Mouse (Mus musculus): ENCODE results near the gene Rbks. TPM values are rescaled to one million over a fixed set of nuclear protein-coding genes. Genes with fewer than 3 reads are reported as not detected.

The Rbks gene
- polyA plus RNA-seq (2015; fragmentation: Nextera tagmentation; extraction: Ambion mirVana), result 2.3 and 5.0 TPM in 2 replicates

DNA sequence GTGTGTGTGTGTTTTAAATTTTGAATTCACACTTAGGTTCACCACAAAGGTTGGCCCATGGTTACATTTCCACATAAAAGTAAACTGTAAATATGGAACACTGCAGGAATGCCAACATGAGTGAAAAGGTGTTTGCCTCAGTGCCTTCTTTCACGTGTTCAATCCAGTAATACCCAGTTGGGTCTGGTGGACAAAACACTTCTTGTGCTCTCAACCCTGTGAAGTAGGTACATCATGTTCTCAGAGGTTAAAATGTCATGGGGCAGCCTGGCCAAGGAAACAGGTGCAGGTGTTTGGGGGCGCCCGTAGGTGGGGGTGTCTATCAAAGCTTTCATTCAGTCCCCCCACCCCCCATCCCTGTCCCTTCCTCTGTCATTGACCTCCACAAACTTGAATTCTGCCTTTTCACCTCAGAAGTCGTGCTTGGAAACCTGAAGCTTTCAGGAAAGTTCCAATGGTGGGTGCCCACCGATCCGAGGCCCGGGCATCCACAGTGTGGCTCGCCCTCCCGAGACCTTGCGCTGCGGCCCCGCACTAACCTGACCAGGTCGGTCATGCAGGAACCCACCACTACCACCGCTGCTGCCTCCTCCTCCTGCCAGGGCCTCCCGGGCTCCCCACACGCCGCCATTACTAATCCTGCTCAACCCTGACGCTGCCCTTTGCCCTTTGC is at the start of gene Rbks:
Rbks (minus strand) TSS at position 657 of the 673 bp plus-strand sequence.

DNA sequence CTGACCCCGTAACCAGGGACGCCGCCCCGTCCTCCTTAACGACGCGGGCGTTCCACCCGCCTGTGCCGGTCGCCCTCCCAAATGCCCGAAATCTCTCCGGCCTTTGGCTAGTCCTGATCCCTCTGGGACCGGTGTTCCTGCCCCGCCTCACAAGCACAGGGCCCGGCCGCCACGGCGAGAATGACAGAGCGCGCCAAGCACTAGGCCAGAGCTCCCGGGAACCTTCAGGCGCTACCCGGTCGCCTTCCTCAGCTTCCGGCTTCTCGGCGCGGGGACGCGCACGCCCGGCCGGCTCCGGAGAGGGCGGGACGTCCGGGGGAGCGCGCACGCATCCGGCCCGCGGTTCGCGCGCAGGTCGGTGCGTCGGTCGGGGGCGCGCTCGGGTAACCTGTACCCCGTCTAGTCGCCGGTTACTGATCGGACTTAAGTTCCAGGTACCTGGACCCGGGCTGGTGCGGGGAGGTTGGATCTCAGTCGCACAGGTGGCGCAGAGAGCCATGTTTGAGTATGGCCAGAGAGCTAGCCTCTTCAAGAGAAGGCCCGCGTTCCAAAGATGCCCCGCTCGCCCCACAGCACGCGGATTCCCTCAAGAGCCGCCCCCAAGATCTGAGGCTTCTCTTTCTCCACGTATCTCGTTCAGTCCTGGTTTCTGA is 343 bp upstream of the Rbks start, which contains the start of gene Babam2:
Babam2 (plus strand) TSS at position 41 of the 653 bp plus-strand sequence.

DNA sequence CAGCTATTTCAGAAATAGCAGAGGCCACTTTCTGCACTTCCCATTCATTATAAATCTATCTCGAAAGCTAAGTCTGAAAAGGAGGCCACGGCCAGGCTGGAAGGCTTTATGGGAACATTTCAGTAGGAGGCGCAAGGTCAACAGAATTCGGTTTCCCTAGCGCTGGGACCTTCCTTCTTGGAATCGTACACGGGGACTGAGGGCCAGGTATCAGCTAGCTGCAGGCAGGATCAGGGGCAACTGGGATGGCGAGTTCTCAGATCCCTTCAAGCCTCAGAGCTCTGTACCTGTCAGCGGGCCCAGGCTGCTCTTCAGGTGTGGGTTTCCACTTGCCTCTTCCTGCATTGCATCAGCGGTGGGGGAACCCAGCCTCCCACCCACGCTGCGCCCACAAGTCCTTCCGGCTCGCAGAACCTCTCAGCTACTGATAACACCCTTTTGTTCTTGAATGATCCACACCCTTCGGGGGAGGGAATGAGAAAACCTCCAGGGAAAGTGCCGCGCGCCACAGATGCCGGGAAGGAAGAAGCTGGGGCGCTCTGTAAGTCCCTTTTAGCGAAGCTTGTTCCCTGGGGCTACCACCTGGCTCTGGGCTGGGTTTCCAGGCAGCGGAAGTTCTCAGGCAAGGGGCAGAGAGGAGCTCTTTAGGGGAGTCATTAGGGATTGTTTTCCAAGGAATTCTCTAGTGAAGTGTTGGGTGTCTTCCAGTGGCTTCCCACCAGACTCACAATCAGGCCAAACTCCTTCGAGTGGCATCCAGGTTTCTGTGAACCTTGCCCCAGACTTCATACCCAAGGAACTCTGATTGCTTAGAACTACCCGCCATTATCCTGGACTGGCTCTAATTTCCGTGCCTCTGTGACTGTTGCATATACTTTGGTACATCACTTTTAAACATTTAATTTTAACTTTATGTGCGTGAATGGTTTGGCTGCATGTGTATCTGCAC is 100.7 kb downstream of the Rbks start, which contains the start of gene Mrpl33:
Mrpl33 (plus strand) TSS at position 455 of the 949 bp plus-strand sequence.

Small RNA genes within 50 kb of the gene (microRNA-seq; reads per million reads assigned to microRNA genes)
- 0 reads per million in 2 experiments for gene Mir3473e

Other genes with a start within 250 kb of the Rbks start
- gene Zfp512, start 245.2 kb downstream of the Rbks start, polyA plus RNA-seq (2015; fragmentation: Nextera tagmentation; extraction: Ambion mirVana), result 15.9 and 17.5 TPM in 2 replicates
- gene 4930548H24Rik, start 211.9 kb downstream of the Rbks start, polyA plus RNA-seq (2015; fragmentation: Nextera tagmentation; extraction: Ambion mirVana), result not detected in 2 replicates
- gene Gpn1, start 202.9 kb downstream of the Rbks start, polyA plus RNA-seq (2015; fragmentation: Nextera tagmentation; extraction: Ambion mirVana), result 20.9 and 25.3 TPM in 2 replicates
- 16.9 and 17.6 TPM in 2 replicates for gene Slc4a1ap, start 170.6 kb downstream of the Rbks start, polyA plus RNA-seq (2015; fragmentation: Nextera tagmentation; extraction: Ambion mirVana)
- gene Supt7l, start 169.8 kb downstream of the Rbks start, polyA plus RNA-seq (2015; fragmentation: Nextera tagmentation; extraction: Ambion mirVana), result 10.6 and 11.8 TPM in 2 replicates
- 471 and 480 TPM in 2 replicates for gene Mrpl33, start 100.7 kb downstream of the Rbks start, polyA plus RNA-seq (2015; fragmentation: Nextera tagmentation; extraction: Ambion mirVana)
- 42.2 and 45.6 TPM in 2 replicates for gene Babam2, start 57 bp upstream of the Rbks start, polyA plus RNA-seq (2015; fragmentation: Nextera tagmentation; extraction: Ambion mirVana)